Mouse (Mus musculus): ENCODE data around the gene Spns1.
"Not testable (repeated sequence)": the region's sequence is repeated elsewhere in the genome, so short reads cannot be mapped to it uniquely, and the experiment has no call there.

Gene Spns1

DNA sequence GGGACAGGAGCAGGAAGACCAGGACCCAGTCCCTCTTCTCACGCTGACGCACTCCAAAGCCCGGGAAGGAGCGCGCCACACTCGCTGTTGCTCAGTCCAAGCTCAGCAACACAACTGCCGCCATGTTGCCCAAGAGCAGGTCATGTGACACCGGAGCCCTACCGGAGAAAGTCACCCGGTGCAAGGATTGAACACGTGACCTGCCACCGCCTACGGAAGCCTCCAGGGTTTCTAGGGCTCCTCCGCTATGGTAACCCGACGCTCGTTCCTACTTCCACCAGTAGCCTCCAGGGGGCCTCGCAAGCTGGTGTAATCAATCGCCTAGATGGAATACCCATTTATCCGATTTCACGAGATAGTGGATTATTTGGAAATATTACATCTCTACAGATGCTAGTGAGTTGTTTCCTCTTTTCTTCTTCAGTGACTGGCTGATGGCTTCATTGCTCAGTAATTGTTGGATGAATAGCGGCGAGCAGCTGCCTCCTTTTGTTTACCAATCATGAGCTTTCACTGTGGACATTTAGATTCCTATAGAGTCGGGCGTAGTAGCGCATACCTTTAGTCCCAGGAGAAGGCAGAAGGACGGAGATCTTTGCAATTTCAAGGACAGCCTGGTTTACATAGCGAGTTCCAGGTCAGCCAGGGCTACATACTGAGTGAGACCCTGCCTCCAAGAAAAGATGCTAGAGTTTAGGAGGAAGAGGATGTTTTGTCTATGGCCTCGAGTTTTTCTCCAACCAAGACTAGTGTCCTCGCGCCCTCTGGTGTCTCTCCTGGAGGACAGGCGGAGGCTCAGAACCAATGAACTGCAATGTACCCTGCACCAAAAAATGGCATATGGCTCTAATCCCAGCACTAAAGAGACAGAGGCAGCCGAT, at the start of gene Spns1:
Gene Spns1, minus strand, starts transcription at position 173 of the 881 bp plus-strand sequence.
- DNase-seq = peak; percentile 98 to 99

DNA sequence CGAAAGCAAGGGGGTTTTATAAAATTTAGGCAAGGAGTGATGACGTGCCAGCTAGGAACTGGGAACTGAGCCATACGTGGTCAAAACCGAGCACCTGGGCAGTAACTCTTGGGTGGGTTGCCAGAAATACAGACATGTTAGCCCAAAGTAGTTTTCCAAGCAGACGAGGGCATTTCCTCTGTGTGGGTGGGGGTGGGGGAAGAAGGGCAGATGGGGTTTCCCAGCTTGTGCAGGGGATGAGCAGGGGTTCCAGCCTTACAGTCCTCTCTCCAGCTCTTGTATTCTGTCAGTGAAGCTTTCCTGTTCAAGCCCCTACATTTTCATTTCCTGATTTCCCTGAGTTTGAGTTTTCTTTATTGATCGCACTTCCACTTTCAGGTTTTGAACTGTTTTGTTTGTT, 46.9 kb upstream of the Spns1 start:
- no peak for DNase-seq

DNA sequence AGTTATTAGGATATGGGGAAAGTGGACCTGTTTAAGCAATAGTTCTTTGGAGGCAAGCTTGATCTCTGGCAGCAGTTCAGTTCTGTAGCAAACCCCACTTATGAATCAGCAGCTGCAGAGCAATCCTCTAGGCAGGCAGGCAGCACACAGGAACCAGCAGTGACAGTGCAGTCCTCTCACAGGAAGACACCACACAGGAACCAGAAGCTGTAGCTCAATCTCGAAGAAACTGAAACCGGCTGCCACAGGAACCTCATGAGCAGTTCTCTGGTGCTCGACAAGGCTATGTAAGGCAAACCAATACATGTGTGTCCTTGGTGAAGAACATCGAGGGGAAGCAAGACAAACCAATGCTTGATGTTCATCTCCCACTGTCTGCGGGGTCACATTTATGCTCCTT, 44.5 kb upstream of the Spns1 start:
- DNase-seq = no peak

DNA sequence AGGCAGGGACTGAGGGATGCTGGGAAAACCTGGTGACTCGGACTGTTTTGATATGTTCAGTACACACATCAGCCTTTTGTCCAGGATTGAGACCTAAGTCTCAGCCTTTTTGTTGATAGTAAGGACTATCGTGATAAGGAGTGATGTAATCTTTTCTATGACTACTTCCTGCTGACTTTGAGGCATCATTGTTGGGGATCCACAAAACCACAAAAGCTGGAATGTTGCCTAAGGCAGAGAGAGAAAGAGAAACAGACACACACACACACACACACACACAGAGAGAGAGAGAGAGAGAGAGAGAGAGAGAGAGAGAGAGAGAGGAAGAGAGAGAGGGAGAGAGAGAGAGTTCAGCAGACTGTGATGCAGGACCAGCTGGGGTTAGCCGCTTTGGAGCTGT, 41.2 kb upstream of the Spns1 start:
- no peak for DNase-seq

DNA sequence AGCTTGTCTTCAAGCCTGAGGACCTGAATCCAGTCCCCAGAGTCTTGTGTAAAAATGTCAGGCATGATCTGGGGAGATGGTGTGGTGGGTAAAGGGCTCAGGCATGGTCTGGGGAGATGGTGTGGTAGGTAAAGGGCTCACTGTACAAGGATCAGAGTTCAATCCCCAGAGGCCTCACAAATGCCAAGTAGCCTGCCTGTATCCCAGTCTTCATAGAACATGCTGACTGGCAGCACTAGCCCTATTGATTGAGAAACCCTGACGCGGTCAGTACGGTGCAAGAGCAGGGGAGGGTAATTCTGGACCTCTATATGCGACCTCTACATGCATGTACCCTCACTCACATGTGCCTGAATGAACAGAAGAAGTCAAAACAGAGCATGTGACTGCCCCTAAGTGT, 40.4 kb upstream of the Spns1 start:
- no peak for DNase-seq

DNA sequence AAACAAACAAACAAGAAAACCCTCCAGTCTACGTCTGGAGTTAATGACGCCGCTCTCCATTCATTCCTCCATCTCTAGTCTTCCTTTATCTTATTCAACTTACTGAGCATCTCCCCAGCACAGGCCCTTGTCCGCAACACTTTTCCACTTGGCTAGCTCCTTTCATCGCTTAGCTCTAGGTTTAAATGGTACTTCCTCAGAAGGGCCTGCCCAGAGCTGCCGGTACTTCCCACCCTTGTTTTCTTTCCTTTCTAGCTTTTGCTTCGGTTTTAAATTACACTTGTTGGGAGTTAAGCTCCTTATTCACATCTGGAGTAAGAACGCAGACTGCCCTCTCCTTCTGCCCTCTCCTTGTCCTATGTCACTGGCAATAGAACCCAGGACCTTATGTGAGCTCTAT, 39.8 kb upstream of the Spns1 start:
- DNase-seq = no peak

DNA sequence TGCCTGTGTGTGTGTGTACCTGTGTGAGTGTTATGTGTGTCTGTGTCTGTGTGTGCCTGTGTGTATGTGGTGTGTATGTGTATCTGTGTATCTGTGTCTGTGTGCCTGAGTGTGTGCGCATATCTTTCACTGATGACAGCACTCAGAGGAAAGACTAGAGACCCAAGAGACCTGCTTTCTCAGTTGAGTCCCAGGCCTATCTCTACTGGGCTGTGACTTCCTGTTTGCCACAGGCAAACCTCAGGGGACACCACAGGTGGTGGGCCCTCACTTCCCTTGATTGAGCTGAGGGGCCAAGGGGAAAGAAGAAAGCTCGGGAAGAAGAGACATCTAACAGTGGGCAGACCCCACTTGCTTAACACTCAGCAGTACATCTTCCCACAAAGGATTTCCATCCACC, 39.4 kb upstream of the Spns1 start:
- DNase-seq = no peak

DNA sequence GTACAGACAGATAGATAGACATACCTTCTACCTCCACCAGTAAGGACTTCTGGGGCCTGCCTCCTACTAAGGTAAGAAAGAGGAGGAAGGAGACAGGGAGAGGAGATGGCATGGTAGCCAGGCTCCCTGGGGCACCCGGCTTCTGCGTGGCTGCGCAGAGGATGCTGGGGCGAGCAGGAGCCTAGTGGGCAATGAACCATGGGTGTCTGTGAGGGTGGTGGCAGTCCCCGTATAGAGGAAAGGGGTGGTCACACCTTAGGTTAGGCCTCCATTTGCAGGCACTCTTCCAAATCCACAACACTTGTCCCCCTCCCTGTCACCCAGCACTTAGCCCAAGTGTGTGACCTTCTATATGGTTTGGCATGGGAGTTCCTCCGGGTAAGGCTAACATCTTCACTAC, 37.5 kb upstream of the Spns1 start, which contains the start of gene Cd19:
Gene Cd19, minus strand, starts transcription at position 165 of the 400 bp plus-strand sequence.
- DNase-seq = no peak

DNA sequence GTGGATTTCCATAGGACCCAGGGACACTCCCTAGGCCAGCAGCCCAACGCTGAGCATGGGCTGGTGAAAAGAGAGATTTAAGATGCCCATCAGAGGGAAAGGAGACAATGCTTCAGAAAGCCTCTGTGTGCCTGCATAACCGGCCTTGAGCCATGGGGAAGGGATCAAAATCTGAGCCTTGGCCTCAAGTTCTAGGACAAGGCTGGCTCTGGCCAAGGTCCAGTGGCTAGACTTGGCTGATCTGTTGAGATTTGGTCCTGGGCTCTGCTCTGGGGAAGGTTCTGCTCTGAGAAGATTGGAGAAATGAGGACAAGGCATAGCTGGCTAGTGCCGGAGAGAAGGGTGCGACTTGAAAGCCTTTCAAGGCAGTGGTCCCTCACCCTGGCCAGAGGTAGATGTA, 33.8 kb upstream of the Spns1 start:
- DNase-seq = no peak

DNA sequence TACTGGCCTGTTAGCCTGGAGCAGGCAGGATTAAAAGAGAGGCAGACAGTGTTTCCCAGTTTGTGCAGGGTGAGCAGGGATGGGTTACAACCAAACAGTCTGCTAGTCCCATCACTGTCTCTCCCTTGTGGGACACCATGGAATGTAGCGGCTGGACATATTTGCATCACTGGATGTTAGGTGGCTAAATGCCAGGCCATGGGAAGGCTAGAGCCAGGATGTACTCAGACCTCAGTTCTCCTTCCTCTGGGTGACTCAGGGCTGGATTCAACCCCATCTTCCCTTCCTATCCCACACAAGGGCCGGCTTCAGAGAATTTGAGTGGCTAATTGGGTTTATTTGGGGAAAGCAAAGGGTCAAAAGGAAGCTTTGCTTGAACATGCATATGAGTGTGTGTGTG, 31.4 kb upstream of the Spns1 start:
- DNase-seq = no peak

DNA sequence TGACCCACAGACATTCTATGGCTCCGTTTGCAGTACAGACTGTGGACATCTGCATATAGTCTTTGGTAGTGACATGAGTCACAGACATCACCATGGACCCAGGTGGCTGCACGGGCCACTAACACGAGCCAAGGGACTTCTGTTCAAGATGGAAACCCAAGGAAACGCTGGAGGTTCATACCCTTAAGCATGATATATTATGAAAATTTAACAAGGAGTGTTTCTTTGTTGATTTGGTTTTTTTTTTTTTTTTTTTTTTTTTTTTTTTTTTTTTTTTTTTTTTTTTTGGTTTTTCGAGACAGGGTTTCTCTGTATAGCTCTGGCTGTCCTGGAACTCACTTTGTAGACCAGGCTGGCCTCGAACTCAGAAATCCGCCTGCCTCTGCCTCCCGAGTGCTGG, 25.3 kb upstream of the Spns1 start:
- DNase-seq = not testable (repeated sequence)

DNA sequence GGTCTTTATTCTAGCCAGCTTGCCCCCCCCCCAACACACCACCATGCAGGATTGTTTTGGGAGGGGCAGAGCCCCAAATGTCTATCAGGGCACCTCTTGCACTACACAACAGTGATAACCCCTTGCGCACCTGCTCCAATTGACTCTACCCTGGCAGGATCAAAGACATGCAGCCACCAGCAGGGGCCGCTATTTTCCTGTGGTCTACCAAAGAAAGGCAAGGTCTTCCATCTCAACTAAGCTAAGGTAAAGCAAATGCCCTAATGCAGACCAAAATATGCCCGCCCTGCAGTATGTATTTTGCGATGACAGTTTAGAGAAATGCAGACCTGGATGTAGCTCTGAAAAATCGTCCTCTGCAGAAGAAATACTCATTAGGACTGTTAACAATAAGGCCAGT, 22.3 kb upstream of the Spns1 start:
- peak; percentile 84 to 96 for DNase-seq

DNA sequence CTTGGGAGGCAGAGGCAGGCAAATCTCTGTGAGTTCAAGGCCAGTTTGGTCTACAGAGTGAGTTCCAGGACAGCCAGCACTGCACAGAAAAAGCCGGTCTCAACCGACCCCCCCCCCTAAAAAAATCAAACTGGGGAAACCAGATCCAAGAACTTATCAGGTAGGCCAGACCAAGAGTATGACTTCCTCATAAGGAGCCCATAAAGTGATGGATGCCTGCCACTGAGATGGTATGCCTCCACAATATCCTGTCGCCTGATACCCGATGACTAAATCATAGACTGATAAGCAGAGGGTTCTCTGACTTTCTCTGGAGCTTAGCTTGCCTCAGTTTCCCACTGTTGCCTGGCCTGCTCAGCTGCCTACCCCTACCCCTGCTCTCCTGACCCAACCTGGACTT, 20.6 kb upstream of the Spns1 start:
- no peak for DNase-seq

DNA sequence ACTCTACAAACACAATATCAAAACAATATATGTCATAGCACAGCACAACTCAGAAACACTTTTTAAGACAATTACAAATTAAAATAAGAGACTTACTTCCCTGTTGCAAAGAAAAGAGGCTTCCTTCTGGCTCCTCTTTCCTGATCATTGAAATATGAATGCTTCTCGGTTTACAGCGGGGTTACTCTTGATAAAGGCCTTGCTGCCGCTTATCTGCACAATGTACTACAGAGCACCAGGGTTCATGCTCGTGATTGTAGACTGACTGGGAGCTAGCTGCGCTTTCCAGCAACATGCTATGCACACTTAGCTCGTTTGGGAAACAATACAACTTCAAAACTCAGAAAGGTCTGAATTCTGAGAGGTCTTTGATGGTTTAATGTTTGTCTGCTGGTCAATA, 20.0 kb upstream of the Spns1 start:
- no peak for DNase-seq

DNA sequence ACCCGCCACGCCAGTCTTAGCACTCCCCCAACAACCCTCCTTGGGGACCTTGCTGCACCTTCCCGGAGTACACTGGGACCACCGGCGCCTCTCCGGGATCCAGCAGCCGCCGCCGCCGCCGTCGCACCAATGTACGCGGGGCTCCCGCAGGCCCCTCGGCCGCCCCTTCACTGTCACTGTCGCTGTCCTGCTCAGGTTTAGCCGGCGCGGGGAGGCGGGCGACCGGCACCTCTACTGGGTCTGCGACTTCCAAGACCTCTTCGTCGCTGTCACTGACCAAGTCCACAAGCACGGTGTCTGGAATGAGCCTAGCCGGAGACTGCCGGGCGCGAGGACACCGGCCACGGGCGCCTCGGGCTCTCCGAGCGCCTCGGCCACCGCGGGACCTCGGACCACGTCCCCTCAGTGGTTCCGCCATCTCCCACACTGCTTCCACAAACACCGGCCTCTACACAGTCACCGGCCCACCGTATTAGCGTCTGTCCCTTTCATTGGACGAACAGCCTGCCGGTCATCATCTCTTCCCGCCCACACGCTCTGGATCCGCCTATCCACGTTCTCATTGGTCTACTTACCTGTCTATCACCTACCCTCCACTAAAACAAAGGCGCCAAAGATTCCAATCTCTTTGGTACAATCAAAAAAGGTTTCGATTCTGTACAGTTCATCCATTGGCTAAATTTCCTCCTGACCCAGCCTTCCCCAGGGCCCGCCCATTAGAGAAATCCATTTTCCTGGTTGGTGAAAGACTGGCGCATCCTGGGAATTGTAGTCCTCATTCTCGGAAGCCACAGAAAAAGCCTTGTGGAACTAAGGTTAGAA, 19.3 kb upstream of the Spns1 start, which contains the start of gene Nfatc2ip:
Gene Nfatc2ip, minus strand, starts transcription at position 440 of the 822 bp plus-strand sequence.
- peak; percentile 92 to 98 for DNase-seq

DNA sequence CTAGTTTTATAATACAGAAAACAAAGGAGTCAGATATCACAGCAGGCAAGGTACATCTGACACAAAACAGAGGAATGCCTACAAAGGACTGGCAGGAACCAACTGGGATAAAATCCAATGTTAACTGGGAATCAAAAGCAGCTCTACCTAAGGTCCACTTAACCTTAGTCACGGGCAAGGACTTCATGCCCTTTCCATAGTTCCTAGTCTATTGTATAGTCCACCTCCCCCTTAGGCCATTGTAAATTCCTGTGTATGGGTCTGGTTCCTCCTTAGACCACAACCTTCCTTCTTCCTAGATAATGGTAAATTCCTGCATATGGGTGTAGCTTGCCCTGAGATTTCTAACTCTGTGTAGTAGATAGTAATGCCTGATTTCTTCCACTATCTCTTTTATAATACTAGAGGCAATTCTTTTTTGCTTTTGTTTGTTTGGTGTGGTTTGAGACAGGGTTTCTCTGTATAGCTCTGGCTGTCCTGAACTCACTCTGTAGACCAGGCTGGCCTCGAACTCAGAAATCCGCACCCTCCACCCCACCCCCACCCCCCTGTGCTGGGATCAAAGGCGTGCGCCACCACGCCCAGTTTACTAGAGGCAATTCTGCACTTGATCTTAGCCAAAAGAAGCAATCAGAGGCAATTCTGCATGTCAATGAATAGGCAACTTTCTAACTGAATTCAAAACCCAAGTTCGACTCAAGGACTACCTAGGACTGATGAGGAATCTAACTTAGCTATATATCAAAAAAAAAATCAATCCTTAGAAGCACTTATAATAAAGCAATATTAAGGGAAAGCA, 15.0 kb upstream of the Spns1 start:
- not testable (repeated sequence) for DNase-seq

DNA sequence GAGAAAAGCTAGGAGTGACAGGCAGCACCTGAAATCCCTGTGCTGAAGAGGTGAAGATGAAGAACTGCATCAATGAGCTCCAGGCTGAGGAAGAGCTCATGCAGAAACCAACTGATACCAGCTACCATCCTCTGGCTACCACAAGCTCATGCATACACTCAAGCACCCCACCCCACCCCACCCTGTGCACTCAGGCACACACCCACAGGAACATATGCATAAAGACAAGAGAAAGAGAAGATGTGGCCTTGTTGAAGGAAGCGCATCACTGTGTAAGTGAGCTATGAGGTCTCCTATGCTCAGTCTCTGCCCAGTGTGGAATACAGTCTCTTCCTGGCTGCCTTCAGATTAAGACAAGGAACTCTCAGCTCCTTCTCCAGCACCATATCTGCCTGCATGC, 10.9 kb upstream of the Spns1 start:
- DNase-seq = no peak

DNA sequence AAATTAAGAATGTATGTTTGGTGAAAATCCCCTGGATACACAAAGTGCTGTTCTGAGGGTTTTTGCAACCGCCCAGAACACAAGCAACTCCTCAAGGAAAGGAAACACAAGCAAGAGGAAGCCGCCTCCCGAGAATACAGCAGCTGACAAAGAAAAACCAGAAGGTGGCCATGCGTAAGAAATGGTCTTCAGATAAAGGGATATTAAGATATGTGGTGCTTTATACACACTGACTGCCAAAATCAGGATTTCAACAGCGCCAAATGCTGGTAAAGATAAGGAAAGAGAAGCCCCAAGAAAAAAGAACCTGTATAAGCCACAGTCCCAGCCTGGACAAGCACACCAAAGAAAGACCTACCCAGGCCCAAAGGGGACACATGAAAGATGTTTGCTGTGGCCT, 6.3 kb upstream of the Spns1 start:
- DNase-seq = no peak

DNA sequence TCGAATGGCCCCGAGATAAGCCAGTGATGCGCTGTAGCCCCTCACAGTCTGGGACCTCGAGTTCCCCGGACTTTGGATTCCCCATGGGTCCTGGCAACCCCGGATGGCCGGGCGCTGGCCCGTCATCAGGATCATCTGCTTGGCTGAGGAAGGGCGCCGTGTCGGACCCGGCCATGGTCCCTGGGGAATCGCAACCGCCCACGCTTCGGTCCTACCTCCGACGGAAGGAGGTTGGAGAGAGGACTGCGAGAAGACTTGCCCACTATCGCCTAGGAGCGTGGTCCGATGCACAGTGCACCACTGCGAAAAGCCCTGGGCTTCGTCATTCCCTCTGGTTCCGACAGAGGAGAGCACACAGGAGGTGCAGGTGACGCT, 360 bp downstream of the Spns1 start:
- DNase-seq = peak in 1 of 2 experiments; percentile 38

DNA sequence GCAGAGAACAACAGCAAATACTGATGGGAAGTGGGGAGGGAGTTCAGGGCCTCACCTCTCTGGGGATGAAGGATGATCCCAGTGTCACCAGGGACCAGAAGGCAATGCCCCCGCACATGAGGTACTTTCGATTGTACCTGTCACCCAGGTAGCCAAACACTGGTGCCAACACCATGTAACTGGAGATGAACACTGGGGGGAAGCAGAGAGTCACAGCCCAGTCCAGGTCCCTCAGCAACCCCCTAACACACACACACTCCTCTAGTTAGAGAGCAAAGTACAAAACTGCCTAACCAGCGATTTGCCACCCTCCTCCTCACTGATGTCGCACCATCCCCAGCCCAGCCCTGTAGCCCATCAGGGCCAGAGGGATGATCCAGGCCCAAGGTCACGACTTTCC, 2.2 kb downstream of the Spns1 start:
- no peak for DNase-seq

DNA sequence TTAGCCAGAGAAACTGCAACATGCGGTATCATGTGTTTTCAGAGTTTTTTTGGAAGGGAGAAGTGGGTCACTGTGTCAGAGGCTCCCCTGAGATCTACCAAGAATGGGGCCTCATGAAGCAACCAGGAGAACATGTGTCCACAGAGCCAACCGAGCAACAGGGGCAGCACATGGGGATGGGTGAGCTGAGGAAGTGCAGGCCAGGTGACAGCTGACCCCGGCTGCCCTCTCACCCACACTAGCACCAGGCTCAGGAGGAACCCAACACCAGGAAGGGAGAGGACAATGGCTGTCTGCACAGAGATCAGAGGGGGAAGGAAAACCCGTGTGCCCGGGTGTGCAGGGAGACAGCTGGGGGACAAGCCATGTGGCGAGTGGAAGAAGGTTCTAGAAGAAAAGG, 2.7 kb downstream of the Spns1 start:
- no peak for DNase-seq

DNA sequence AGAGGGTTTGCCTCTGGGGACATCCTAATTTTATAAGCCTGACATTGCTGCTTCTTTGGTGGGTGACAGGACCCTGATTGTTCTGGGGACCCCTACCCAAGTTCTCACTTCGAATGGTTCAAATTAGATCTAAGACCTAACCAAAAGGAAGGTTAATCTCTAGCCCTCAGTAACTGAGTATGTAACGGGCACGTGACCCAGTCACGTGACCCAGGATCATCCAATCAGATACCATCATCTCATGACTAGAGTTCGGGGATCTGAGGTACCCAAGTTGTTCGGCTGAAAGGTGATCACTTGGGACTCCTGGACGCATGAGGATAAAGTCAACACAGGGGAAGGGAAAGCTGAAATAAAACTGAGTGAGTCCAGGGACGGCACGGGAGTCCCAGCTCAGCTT, 4.2 kb downstream of the Spns1 start:
- DNase-seq = no peak

DNA sequence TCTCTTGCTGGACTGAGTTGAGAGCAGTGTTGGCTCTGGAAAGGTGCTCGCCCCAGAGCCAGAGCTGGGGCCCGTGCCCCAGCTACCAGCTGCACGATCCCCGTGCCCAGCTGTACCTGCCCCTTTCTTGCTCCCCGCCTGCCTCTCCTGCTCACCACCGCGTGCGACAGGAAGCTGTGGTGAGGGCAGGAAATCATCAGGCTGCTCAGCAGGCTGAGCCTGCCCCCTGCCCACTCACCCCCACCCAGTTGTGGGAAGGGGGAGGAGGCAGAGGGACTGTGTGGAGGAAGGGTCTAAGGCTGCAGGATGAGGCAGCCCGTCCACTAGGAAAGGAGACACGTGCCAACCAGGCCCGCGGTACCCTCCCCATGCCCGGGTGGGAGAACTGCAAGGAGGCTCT, 7.9 kb downstream of the Spns1 start, which contains the start of gene Lat:
Gene Lat, minus strand, starts transcription at position 178 of the 400 bp plus-strand sequence.
- no peak for DNase-seq
